Mouse (Mus musculus) cerebellum, postnatal 14 days (tissue): ENCODE data around the gene Tmem119.
A peak's percentile ranks its signal among the peaks of the same experiment; 100 is the strongest.

ENCODE experiments used
- DNase-seq, 2 experiments: peaks; one replicate each; pipeline ENCODE4 v3.0.0; 2021; ENCODE audit warnings: mixed read lengths in 2 of 2

The Tmem119 gene

GRCm38 (mm10) chr5:113755347-113756030 lies 44.8 kb downstream of the Tmem119 start:
- DNase-seq, result no peak

GRCm38 (mm10) chr5:113751521-113752157 lies 48.7 kb downstream of the Tmem119 start:
- peak in 1 of 2 experiments; percentile 38 for DNase-seq

GRCm38 (mm10) chr5:113748556-113749331 lies 51.6 kb downstream of the Tmem119 start:
- peak; percentile 83 to 87 for DNase-seq

GRCm38 (mm10) chr5:113747629-113748028 lies 52.7 kb downstream of the Tmem119 start:
- DNase-seq, result peak; percentile 32 to 38
